Mouse (Mus musculus) ES-Bruce4 (cell line): ENCODE results near the gene Trim46.

ENCODE experiments used
- CTCF ChIP-seq: IDR thresholded peaks from one replicate; pipeline ENCODE4 v1.8.1; 2011; ENCODE audit warnings: low read depth, low read length
- POLR2A ChIP-seq: IDR thresholded peaks from one replicate; pipeline ENCODE4 v1.8.1; 2011; ENCODE audit warnings: low read length; ENCODE audit not compliant: insufficient read depth

- TF ChIP-seq POLR2A (no peak), CTCF (no peak)
These were observed 7.6 kb downstream of the Trim46 start for GRCm38 (mm10) chr3:89238494-89238893.
